ENCODE assay signal across 8 mouse cellular contexts in the genomic region with DNA sequence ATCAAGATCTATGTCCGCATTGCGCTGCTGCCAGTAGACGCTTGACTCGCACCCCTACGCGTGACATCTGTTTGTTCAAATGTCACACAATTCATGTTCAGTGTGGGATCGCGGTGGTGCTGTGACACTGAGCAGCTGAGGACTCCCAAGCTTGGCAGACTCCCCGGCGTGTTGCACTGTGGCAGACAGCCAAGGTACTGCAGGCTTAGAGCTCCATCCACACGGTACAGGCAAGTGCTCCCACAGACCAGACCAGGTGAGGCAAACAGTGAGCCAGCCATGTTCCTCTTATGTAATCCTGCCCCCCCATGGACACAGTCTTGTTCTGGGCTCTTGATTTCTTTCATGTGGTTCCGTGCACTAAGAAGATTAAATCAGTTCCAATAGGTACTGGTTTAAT.
DNase-seq lines count a peak whose midpoint lies in the region; ATAC-seq and TF ChIP-seq lines count a peak whose summit lies in the region.

No protein-coding gene starts in this region.

- no peak overlapping the region for H3K27ac ChIP-seq in kidney, adult 2 months (ENCODE audit: insufficient read depth, low read depth, low read length)

- H3K36me3 ChIP-seq in kidney, adult 2 months (ENCODE audit: control insufficient read depth, insufficient read depth, low read length), result no peaks in the 10 kb centered on the region

- DNase-seq in 3134 (ENCODE audit: extremely low read depth, insufficient read length, low spot score), result peak; percentile 19
- peak; percentile 29 for DNase-seq in adrenal gland, adult 8-10 months
- peak; percentile 53 to 64 for DNase-seq in frontal cortex, postnatal 14 days (ENCODE audit: low spot score in 2 of 2)
- DNase-seq in kidney, adult 2 months, result peak; percentile 31
- peak; percentile 59 to 69 for DNase-seq in left cerebral cortex, postnatal 10 days (ENCODE audit: extremely low spot score in 1 of 2, low spot score in 2 of 2)
- DNase-seq in retina, postnatal 7 days (ENCODE audit: low read depth, low spot score), result peak; percentile 19
- DNase-seq in T-cell, adult 2 months (ENCODE audit: low spot score), result no peak

- H3K4me3 ChIP-seq in kidney, adult 2 months (ENCODE audit: insufficient read depth, low read depth, low read length), result no peak overlapping the region

- TF ChIP-seq POLR2A in kidney, adult 2 months (IDR thresholded peaks at IDR 0.05; ENCODE audit: low read depth, low read length), result no peak

- no peak for ATAC-seq in activated CD4-positive, CD25-positive, alpha-beta regulatory T cell, adult 4 months

- intact Hi-C loops in left cerebral cortex, postnatal 10 days (cut with DNase I), result no loop called here

- no peak for TF ChIP-seq CTCF in kidney, adult 2 months (conservative IDR thresholded peaks at IDR 0.05; ENCODE audit: insufficient read depth, insufficient read length, low read depth, low read length)

- H3K4me1 ChIP-seq in kidney, adult 2 months (ENCODE audit: control insufficient read depth, insufficient read depth, low read length), result no peaks in the 10 kb centered on the region

- H3K27me3 ChIP-seq in kidney, adult 2 months (replicated peaks; ENCODE audit: control insufficient read depth, insufficient read depth, low read length), result no peaks in the 10 kb centered on the region

- WGBS in kidney, adult 2 months, result 69% methylated on average over 12 of the region's 12 CpGs
